Mouse (Mus musculus) MEL (cell line): ENCODE results near the gene Cep112.

Source experiments
- CHD2 ChIP-seq: IDR thresholded peaks from 2 replicates; pipeline ENCODE4 v1.6.1; 2011; ENCODE audit warnings: low read length, improper control_type of control experiment
- KAT2A ChIP-seq: conservative IDR thresholded peaks from 2 replicates; pipeline ENCODE4 v1.6.1; 2012; ENCODE audit warnings: low read depth, low read length, improper control_type of control experiment, inconsistent platforms
- MAFK ChIP-seq: IDR thresholded peaks from 2 replicates; pipeline ENCODE4 v1.6.1; 2011; ENCODE audit warnings: low read depth, mild to moderate bottlenecking, low read length, improper control_type of control experiment, borderline replicate concordance
- RAD21 ChIP-seq: IDR thresholded peaks from 2 replicates; pipeline ENCODE4 v1.6.1; 2011; ENCODE audit warnings: mild to moderate bottlenecking, low read depth, low read length, improper control_type of control experiment

- TF ChIP-seq MAFK, result no peak
- TF ChIP-seq RAD21, result no peak
- no peak for TF ChIP-seq CHD2
- no peak for TF ChIP-seq KAT2A
Observed at GRCm38 (mm10) chr11:108780271-108781250, 355.6 kb downstream of the Cep112 start.
